Mouse (Mus musculus): Measurements from ENCODE around the gene Pik3c2b. TPM values are rescaled to one million over a fixed set of nuclear protein-coding genes. Genes with fewer than 3 reads are reported as not detected.

The Pik3c2b gene
- polyA plus RNA-seq, 1 experiment from 2014 or later: 11.4 TPM

GRCm38 (mm10) chr1:133132388-133133326 lies 87.2 kb downstream of the Pik3c2b start:
- peaks cover 30% of the 10 kb centered on the region for H3K36me3 ChIP-seq (ENCODE audit: control insufficient read depth, insufficient read depth, low read length)
- no peak for ATAC-seq (replicated peaks; ENCODE audit: low FRiP score, low TSS enrichment, low read depth)
- H3K27ac ChIP-seq (ENCODE audit: low read depth): peak overlapping the region; percentile 96; the same call in 1 of the 2 replicates
- H3K9me3 ChIP-seq (ENCODE audit: control insufficient read depth, low read length): no peaks in the 10 kb centered on the region
- peaks cover 25% of the 10 kb centered on the region for H3K4me1 ChIP-seq (replicated peaks; ENCODE audit: control insufficient read depth, insufficient read depth, low read length)
- no peaks in the 10 kb centered on the region for H3K27me3 ChIP-seq (replicated peaks; ENCODE audit: control insufficient read depth, insufficient read depth, low read length)
- WGBS: 7% methylated on average over 26 of the region's 26 CpGs
- H3K4me3 ChIP-seq (ENCODE audit: low read depth, low read length): peak overlapping the region; percentile 100
- no peak for DNase-seq (ENCODE audit: low spot score)
- peak overlapping the region; percentile 85 for H3K4me2 ChIP-seq (ENCODE audit: low read length)
- H3K9ac ChIP-seq (ENCODE audit: low read length): peak overlapping the region; percentile 98

- no peak for DNase-seq (ENCODE audit: low spot score)
- 7% methylated on average over 2 of the region's 2 CpGs for WGBS
- H3K4me1 ChIP-seq (replicated peaks; ENCODE audit: control insufficient read depth, insufficient read depth, low read length): peaks cover 25% of the 10 kb centered on the region
- H3K27me3 ChIP-seq (replicated peaks; ENCODE audit: control insufficient read depth, insufficient read depth, low read length): no peaks in the 10 kb centered on the region
- peak overlapping the region; percentile 100 for H3K4me3 ChIP-seq (ENCODE audit: low read depth, low read length)
- peak overlapping the region; percentile 85 for H3K4me2 ChIP-seq (ENCODE audit: low read length)
- no peaks in the 10 kb centered on the region for H3K9me3 ChIP-seq (ENCODE audit: control insufficient read depth, low read length)
- H3K27ac ChIP-seq (ENCODE audit: low read depth): no peak overlapping the region
- H3K36me3 ChIP-seq (ENCODE audit: control insufficient read depth, insufficient read depth, low read length): peaks cover 37% of the 10 kb centered on the region
- no peak for ATAC-seq (replicated peaks; ENCODE audit: low FRiP score, low TSS enrichment, low read depth)
- H3K9ac ChIP-seq (ENCODE audit: low read length): peak overlapping the region; percentile 98
These were observed 88.0 kb downstream of the Pik3c2b start for GRCm38 (mm10) chr1:133133425-133133824.

- no peaks in the 10 kb centered on the region for H3K27me3 ChIP-seq (replicated peaks; ENCODE audit: control insufficient read depth, insufficient read depth, low read length)
- peaks cover 44% of the 10 kb centered on the region for H3K36me3 ChIP-seq (ENCODE audit: control insufficient read depth, insufficient read depth, low read length)
- peak overlapping the region; percentile 100 for H3K4me3 ChIP-seq (ENCODE audit: low read depth, low read length)
- DNase-seq (ENCODE audit: low spot score) (no peak), ATAC-seq (replicated peaks; ENCODE audit: low FRiP score, low TSS enrichment, low read depth) (no peak)
- H3K27ac ChIP-seq (ENCODE audit: low read depth): no peak overlapping the region
- peaks cover 25% of the 10 kb centered on the region for H3K4me1 ChIP-seq (replicated peaks; ENCODE audit: control insufficient read depth, insufficient read depth, low read length)
- no peaks in the 10 kb centered on the region for H3K9me3 ChIP-seq (ENCODE audit: control insufficient read depth, low read length)
- peak overlapping the region; percentile 98 for H3K9ac ChIP-seq (ENCODE audit: low read length)
- peak overlapping the region; percentile 85 for H3K4me2 ChIP-seq (ENCODE audit: low read length)
- WGBS: 12% methylated on average over 4 of the region's 4 CpGs
These were observed 88.6 kb downstream of the Pik3c2b start for GRCm38 (mm10) chr1:133134071-133134470.

- Histone ChIP-seq H3K4me3 (ENCODE audit: low read depth, low read length) (peak overlapping the region; percentile 100), H3K27me3 (replicated peaks; ENCODE audit: control insufficient read depth, insufficient read depth, low read length) (no peaks in the 10 kb centered on the region), H3K4me1 (replicated peaks; ENCODE audit: control insufficient read depth, insufficient read depth, low read length) (peaks cover 25% of the 10 kb centered on the region), H3K27ac (ENCODE audit: low read depth) (no peak overlapping the region), H3K9ac (ENCODE audit: low read length) (peak overlapping the region; percentile 98), H3K9me3 (ENCODE audit: control insufficient read depth, low read length) (no peaks in the 10 kb centered on the region), H3K36me3 (ENCODE audit: control insufficient read depth, insufficient read depth, low read length) (peaks cover 50% of the 10 kb centered on the region), H3K4me2 (ENCODE audit: low read length) (peak overlapping the region; percentile 85)
- 23% methylated on average over 4 of the region's 4 CpGs for WGBS
- ATAC-seq (replicated peaks; ENCODE audit: low FRiP score, low TSS enrichment, low read depth) (no peak), DNase-seq (ENCODE audit: low spot score) (no peak)
These were observed 89.4 kb downstream of the Pik3c2b start for GRCm38 (mm10) chr1:133134881-133135280.

GRCm38 (mm10) chr1:133135808-133136207 lies 90.3 kb downstream of the Pik3c2b start:
- H3K36me3 ChIP-seq (ENCODE audit: control insufficient read depth, insufficient read depth, low read length): peaks cover 59% of the 10 kb centered on the region
- H3K27me3 ChIP-seq (replicated peaks; ENCODE audit: control insufficient read depth, insufficient read depth, low read length): no peaks in the 10 kb centered on the region
- 65% methylated on average over 5 of the region's 5 CpGs for WGBS
- no peaks in the 10 kb centered on the region for H3K9me3 ChIP-seq (ENCODE audit: control insufficient read depth, low read length)
- H3K4me3 ChIP-seq (ENCODE audit: low read depth, low read length): peak overlapping the region; percentile 25
- H3K4me1 ChIP-seq (replicated peaks; ENCODE audit: control insufficient read depth, insufficient read depth, low read length): peaks cover 20% of the 10 kb centered on the region
- H3K27ac ChIP-seq (ENCODE audit: low read depth): no peak overlapping the region
- ATAC-seq (replicated peaks; ENCODE audit: low FRiP score, low TSS enrichment, low read depth) (no peak), DNase-seq (ENCODE audit: low spot score) (no peak)
- peak overlapping the region; percentile 85 for H3K4me2 ChIP-seq (ENCODE audit: low read length)
- no peak overlapping the region for H3K9ac ChIP-seq (ENCODE audit: low read length)

GRCm38 (mm10) chr1:133138401-133138800 lies 92.9 kb downstream of the Pik3c2b start:
- H3K4me1 ChIP-seq (replicated peaks; ENCODE audit: control insufficient read depth, insufficient read depth, low read length): peaks cover 20% of the 10 kb centered on the region
- no peak overlapping the region for H3K9ac ChIP-seq (ENCODE audit: low read length)
- no peak overlapping the region for H3K4me3 ChIP-seq (ENCODE audit: low read depth, low read length)
- no peaks in the 10 kb centered on the region for H3K9me3 ChIP-seq (ENCODE audit: control insufficient read depth, low read length)
- peaks cover 63% of the 10 kb centered on the region for H3K36me3 ChIP-seq (ENCODE audit: control insufficient read depth, insufficient read depth, low read length)
- H3K4me2 ChIP-seq (ENCODE audit: low read length): no peak overlapping the region
- 91% methylated on average over 1 of the region's 1 CpGs for WGBS
- DNase-seq (ENCODE audit: low spot score): no peak
- H3K27ac ChIP-seq (ENCODE audit: low read depth): no peak overlapping the region
- no peak for ATAC-seq (replicated peaks; ENCODE audit: low FRiP score, low TSS enrichment, low read depth)
- H3K27me3 ChIP-seq (replicated peaks; ENCODE audit: control insufficient read depth, insufficient read depth, low read length): no peaks in the 10 kb centered on the region

- peak; percentile 71 for DNase-seq (ENCODE audit: low spot score)
- ATAC-seq (replicated peaks; ENCODE audit: low FRiP score, low TSS enrichment, low read depth): peak; percentile 74
- no peaks in the 10 kb centered on the region for H3K27me3 ChIP-seq (replicated peaks; ENCODE audit: control insufficient read depth, insufficient read depth, low read length)
- H3K4me1 ChIP-seq (replicated peaks; ENCODE audit: control insufficient read depth, insufficient read depth, low read length): no peaks in the 10 kb centered on the region
- no peak overlapping the region for H3K27ac ChIP-seq (ENCODE audit: low read depth)
- no peak overlapping the region for H3K4me2 ChIP-seq (ENCODE audit: low read length)
- no peaks in the 10 kb centered on the region for H3K9me3 ChIP-seq (ENCODE audit: control insufficient read depth, low read length)
- 54% methylated on average over 22 of the region's 22 CpGs for WGBS
- H3K4me3 ChIP-seq (ENCODE audit: low read depth, low read length): no peak overlapping the region
- H3K36me3 ChIP-seq (ENCODE audit: control insufficient read depth, insufficient read depth, low read length): peaks cover 2% of the 10 kb centered on the region
- no peak overlapping the region for H3K9ac ChIP-seq (ENCODE audit: low read length)
These were observed 100.8 kb downstream of the Pik3c2b start for GRCm38 (mm10) chr1:133146014-133147009.

GRCm38 (mm10) chr1:133147324-133147723 lies 101.9 kb downstream of the Pik3c2b start:
- Histone ChIP-seq H3K9me3 (ENCODE audit: control insufficient read depth, low read length) (no peaks in the 10 kb centered on the region), H3K4me2 (ENCODE audit: low read length) (no peak overlapping the region), H3K36me3 (ENCODE audit: control insufficient read depth, insufficient read depth, low read length) (no peaks in the 10 kb centered on the region), H3K4me1 (replicated peaks; ENCODE audit: control insufficient read depth, insufficient read depth, low read length) (no peaks in the 10 kb centered on the region), H3K9ac (ENCODE audit: low read length) (no peak overlapping the region), H3K4me3 (ENCODE audit: low read depth, low read length) (no peak overlapping the region), H3K27me3 (replicated peaks; ENCODE audit: control insufficient read depth, insufficient read depth, low read length) (no peaks in the 10 kb centered on the region), H3K27ac (ENCODE audit: low read depth) (no peak overlapping the region)
- DNase-seq (ENCODE audit: low spot score): no peak
- 82% methylated on average over 5 of the region's 5 CpGs for WGBS
- no peak for ATAC-seq (replicated peaks; ENCODE audit: low FRiP score, low TSS enrichment, low read depth)
